Mouse (Mus musculus): ENCODE results near the gene Il10rb. TPM values are rescaled to one million over a fixed set of nuclear protein-coding genes. Genes with fewer than 3 reads are reported as not detected.

Gene Il10rb
- polyA plus RNA-seq, 1 experiment from 2014 or later: 49.5 TPM

Other genes starting within 250 kb of the Il10rb start
- not detected in 2 replicates for gene Olig2, start 180.7 kb upstream of the Il10rb start, polyA plus RNA-seq (2015; fragmentation: Nextera tagmentation; extraction: Ambion mirVana)
- gene Olig1, start 136.4 kb upstream of the Il10rb start, polyA plus RNA-seq (2015; fragmentation: Nextera tagmentation; extraction: Ambion mirVana): 0.08 and 0.09 TPM in 2 replicates
- gene Ifnar2, start 33.4 kb upstream of the Il10rb start, polyA plus RNA-seq (2015; fragmentation: Nextera tagmentation; extraction: Ambion mirVana): 61.9 and 70.3 TPM in 2 replicates
- 0.36 TPM in 1 of 2 replicates, not detected in the other for gene Gm21970, start 14.4 kb upstream of the Il10rb start, polyA plus RNA-seq (2015; fragmentation: Nextera tagmentation; extraction: Ambion mirVana)
- 61.5 and 68.0 TPM in 2 replicates for gene Ifnar1, start 79.1 kb downstream of the Il10rb start, polyA plus RNA-seq (2015; fragmentation: Nextera tagmentation; extraction: Ambion mirVana)
- 47.9 and 50.2 TPM in 2 replicates for gene Ifngr2, start 140.9 kb downstream of the Il10rb start, polyA plus RNA-seq (2015; fragmentation: Nextera tagmentation; extraction: Ambion mirVana)
- 40.4 and 45.3 TPM in 2 replicates for gene Tmem50b, start 191.6 kb downstream of the Il10rb start, polyA plus RNA-seq (2015; fragmentation: Nextera tagmentation; extraction: Ambion mirVana)
- 2.0 and 3.3 TPM in 2 replicates for gene Dnajc28, start 212.9 kb downstream of the Il10rb start, polyA plus RNA-seq (2015; fragmentation: Nextera tagmentation; extraction: Ambion mirVana)
- 111 and 118 TPM in 2 replicates for gene Gart, start 240.8 kb downstream of the Il10rb start, polyA plus RNA-seq (2015; fragmentation: Nextera tagmentation; extraction: Ambion mirVana)
- 108 and 110 TPM in 2 replicates for gene Son, start 241.3 kb downstream of the Il10rb start, polyA plus RNA-seq (2015; fragmentation: Nextera tagmentation; extraction: Ambion mirVana)

Measured in lung, embryonic 15.5 days (tissue).